Mouse (Mus musculus) liver, adult (tissue): ENCODE results near the gene Phf13.

Experiments used
- GATA4 ChIP-seq: IDR thresholded peaks from 2 replicates; pipeline ENCODE4 v1.6.1; 2014; ENCODE audit warnings: mild to moderate bottlenecking, low read length; ENCODE audit not compliant: insufficient replicate concordance

Gene Phf13

GRCm38 (mm10) chr4:152022506-152022905 lies 26.4 kb upstream of the Phf13 start:
- TF ChIP-seq GATA4 = no peak

- TF ChIP-seq GATA4 = no peak
Observed at GRCm38 (mm10) chr4:152021568-152022097, 25.6 kb upstream of the Phf13 start.

- no peak for TF ChIP-seq GATA4
Observed at GRCm38 (mm10) chr4:152020024-152020423, 24.0 kb upstream of the Phf13 start.

GRCm38 (mm10) chr4:152019073-152019472 lies 23.0 kb upstream of the Phf13 start:
- TF ChIP-seq GATA4 = no peak

- no peak for TF ChIP-seq GATA4
Observed at GRCm38 (mm10) chr4:152013036-152013813, 17.2 kb upstream of the Phf13 start.

- TF ChIP-seq GATA4 = no peak
Observed at GRCm38 (mm10) chr4:152012109-152012508, 16.1 kb upstream of the Phf13 start.

GRCm38 (mm10) chr4:152011171-152011760 lies 15.2 kb upstream of the Phf13 start:
- no peak for TF ChIP-seq GATA4

GRCm38 (mm10) chr4:152010707-152011134 lies 14.7 kb upstream of the Phf13 start:
- no peak for TF ChIP-seq GATA4

GRCm38 (mm10) chr4:152010091-152010706 lies 14.1 kb upstream of the Phf13 start:
- TF ChIP-seq GATA4 = no peak

- 0 out of 2 replicates have a peak, but pooled peaks have one; percentile 3 for TF ChIP-seq GATA4
Observed at GRCm38 (mm10) chr4:152009076-152010051, 13.3 kb upstream of the Phf13 start.

- TF ChIP-seq GATA4 = peak; percentile 6; the same call in 1 of the 2 replicates
Observed at GRCm38 (mm10) chr4:152008622-152009075, 12.6 kb upstream of the Phf13 start, which contains the start of gene Klhl21. Gene Klhl21 (plus strand): TSS chr4:152008803.

GRCm38 (mm10) chr4:152008148-152008500 lies 12.1 kb upstream of the Phf13 start:
- no peak for TF ChIP-seq GATA4

- TF ChIP-seq GATA4 = no peak
Observed at GRCm38 (mm10) chr4:152007481-152008147, 11.6 kb upstream of the Phf13 start.

- TF ChIP-seq GATA4 = no peak
Observed at GRCm38 (mm10) chr4:152006812-152007211, 10.8 kb upstream of the Phf13 start.
